Mouse (Mus musculus) spleen, postnatal 14 days (tissue): ENCODE measurements around the gene Dgka.
"Not testable (repeated sequence)": the region's sequence is repeated elsewhere in the genome, so short reads cannot be mapped to it uniquely, and the experiment has no call there.

Experiments
- DNase-seq, 2 experiments: peaks; one replicate each; pipeline ENCODE4 v3.0.0; 2021 to 2022; ENCODE audit warnings: low spot score in 2 of 2

The Dgka gene

DNA sequence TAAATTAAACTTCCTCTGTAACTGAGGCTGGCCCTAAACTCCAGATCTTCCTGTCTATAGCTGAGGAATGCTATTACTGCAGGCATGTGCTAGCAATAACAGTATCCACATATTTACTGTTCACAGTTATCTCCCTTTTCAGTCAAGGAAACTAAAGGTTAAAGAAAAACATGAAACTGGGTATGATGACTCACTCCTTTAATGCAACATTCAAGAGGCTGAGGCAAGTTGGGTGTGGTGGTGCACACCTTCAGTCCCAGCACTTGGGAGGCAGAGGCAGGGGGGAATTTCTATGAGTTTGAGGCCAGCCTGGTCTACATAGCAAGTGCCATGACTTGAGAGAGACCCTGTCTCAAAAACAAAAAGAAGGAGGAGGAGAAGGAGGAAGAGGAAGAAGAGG is 12.7 kb downstream of the Dgka start:
- no peak for DNase-seq

DNA sequence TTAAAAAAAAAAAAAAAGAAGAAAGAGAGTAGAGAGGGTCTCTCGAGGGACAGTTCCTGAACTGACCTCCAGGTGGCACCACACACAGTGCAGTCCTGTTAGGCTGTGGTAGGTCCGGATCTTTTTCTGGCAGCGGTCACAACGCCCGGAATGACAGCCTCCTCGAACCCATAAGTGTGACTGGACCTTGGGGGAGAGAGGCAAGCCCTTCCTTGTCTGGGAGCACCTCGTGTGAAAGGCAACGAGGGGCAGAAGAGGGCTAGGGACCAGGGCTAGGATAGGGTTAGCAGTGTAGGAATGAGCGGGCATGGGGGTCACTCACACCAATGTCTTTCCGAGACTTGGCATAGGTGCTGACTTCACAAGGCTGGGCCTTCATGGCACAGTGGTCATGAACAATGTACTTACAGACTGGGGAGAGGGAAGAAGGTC is 13.6 kb downstream of the Dgka start:
- DNase-seq, result peak; percentile 42 to 63

DNA sequence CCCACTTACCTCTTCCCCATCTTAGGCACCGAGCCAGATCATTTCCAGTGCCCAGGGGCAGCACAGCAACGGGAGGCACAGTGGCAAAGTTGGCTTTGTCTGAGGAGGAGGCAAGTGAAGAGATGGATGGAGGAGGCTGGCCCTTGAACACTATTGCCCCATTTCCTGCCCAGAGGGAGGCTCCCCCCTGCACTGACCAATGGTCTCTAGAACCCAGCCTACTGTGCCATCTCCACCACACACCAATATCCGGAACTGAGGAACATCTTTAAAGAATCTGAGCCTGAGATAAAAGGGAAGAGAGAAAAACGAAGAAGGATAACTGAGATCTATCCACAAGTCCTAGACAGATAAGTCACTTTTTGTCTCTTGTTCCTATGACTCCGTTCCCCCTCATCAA is 16.6 kb downstream of the Dgka start:
- DNase-seq, result no peak

DNA sequence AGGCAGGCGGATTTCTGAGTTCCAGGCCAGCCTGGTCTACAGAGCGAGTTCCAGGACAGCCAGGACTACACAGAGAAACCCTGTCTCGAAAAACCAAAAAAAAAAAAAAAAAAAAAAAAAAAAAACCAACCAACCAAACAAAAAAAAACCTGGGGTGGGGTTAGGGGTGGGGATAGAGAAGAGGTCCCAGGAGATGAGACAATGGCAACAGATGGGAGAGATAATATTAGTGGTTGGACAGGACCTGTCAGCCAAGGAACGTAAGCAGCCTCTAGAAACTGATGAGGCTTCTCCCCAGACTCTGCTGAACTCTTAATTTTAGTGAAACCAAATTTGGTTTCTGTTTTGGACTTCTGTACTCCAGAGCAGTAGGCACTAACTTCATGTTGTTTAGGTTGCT is 19.2 kb downstream of the Dgka start:
- not testable (repeated sequence) for DNase-seq

DNA sequence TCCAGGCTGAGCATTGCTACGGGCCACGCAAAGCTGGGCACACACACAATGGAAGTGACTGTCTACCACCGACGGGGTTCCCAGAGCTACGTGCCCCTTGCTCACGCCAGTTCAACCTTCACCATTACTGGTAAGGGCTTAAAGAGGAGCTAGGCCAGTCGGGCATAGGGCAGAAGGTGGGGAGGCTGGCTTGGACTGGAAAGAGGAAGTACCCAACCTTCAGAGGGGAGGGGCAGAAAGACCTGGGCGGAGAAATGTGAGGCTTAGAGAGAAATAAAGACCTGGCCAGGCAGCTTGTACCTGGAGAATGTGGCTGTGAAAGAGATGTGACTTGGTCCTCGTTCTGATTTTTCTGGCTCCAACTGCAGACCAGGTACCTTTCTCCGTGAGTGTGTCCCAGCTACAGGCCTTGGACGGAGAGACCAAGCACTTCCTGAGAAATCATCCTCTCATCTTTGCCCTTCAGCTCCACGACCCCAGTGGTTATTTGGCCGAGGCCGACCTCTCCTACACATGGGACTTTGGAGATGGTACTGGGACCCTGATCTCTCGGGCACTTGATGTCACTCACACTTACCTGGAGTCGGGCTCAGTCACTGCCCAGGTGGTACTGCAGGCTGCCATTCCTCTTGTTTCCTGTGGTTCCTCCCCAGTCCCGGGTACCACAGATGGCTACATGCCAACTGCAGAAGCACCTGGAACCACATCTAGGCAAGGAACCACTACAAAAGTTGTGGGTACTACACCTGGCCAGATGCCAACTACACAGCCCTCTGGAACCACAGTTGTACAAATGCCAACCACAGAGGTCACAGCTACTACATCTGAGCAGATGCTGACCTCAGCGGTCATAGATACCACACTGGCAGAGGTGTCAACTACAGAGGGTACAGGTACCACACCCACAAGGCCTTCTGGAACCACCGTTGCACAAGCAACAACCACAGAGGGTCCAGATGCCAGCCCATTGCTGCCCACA is 28.8 kb downstream of the Dgka start:
- peak in 1 of 2 experiments; percentile 41 for DNase-seq

DNA sequence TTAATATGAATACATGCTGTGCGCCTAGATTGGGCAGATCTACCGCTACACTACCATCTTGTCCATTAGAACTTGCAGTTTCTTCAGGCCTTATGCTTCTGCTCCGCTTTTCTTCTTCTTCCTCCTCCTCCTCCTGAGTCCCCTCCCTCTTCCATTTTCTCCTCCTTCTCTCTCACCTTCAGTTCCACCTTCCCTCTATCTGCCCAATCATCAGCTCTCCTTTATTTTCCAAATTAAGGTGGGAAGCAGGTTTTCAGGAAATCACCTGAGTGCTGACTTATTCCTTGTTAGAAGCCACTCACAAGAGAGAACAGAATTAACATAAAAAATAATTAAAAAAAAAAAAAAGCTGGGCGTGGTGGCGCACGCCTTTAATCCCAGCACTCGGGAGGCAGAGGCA is 33.3 kb downstream of the Dgka start:
- DNase-seq, result not testable (repeated sequence)

DNA sequence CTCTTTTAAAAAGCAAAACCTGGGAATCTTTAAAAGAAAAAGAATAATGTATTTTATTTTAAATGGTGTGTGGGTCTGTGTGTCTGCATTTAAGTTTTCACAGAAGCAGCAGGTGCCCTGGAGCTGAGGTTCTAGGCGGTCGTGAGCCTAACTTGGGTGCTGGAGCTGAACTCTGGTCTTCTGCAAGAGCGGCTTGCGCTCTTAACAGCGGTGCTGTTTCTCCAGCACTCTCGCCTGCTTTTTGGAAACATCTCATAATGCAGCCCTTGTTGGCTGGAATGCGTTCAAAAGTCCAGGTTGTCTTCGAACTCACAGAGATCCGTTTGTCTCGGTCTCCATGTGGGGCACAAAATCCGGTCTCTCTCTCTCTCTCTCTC is 39.4 kb downstream of the Dgka start:
- peak in 1 of 2 experiments; percentile 9 for DNase-seq

DNA sequence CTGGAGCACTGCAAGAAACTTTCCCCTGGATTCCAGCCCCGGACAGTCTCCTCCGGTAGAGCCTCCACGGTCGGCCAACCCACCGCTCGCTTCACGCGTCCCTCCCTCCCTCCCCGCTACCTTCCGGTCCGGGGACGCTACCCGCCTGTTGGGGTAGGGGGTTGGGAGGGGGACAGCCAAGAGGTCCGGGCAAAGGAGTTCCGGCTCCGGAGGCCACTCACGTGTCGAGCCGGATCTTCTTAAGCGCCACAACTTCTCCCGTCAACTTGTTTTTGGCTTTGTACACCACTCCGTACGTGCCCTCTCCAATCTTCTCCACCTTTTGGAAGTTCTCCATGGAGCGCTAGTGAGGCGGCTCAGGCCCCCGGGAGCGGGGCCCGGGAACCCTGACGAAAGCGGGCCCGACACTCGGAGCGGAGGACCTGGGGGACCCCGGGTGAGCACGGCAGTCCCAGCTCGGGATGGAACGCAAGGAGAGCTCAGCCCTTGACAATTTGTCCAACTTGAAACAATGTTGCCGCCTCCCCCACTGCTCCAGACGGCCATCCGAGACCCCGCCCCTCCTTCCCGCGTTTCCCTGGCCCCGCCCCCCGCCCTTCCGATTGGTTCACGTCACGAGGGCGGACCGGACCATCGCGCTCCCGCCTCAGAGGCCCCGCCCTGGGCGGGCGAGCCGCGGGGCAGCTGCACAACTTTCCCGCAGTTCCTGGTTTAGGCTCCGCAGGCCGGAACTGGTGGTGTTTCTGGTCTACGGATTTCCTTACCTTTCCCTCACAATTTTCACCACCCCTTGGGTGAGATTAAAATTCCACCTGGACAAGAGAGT is 40.0 kb downstream of the Dgka start, which contains the start of gene Cdk2:
TSS of gene Cdk2 (minus strand) at position 541 of the 826 bp plus-strand sequence.
- peak; percentile 85 to 88 for DNase-seq

DNA sequence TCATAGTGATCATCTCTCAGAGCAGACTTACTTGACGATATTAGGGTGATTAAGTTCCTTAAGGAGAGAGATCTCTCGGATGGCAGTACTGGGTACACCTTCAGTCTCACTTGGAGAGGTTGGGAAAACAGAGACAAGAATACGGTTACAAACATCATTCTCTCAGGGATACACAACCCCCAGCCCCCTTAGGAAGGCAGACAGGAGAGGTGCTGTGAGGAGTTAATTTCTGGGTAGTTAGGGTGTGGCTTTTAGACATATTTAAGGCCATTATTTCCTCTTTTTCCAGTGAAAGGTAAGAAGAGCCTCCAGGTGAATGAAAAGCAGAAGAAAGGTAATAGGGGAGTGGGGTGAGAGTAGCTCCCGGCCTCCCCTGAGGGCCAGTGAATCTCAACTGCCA is 40.8 kb downstream of the Dgka start, which contains the start of gene Pmel:
TSS of gene Pmel (plus strand) at position 301 of the 400 bp plus-strand sequence.
- no peak for DNase-seq

DNA sequence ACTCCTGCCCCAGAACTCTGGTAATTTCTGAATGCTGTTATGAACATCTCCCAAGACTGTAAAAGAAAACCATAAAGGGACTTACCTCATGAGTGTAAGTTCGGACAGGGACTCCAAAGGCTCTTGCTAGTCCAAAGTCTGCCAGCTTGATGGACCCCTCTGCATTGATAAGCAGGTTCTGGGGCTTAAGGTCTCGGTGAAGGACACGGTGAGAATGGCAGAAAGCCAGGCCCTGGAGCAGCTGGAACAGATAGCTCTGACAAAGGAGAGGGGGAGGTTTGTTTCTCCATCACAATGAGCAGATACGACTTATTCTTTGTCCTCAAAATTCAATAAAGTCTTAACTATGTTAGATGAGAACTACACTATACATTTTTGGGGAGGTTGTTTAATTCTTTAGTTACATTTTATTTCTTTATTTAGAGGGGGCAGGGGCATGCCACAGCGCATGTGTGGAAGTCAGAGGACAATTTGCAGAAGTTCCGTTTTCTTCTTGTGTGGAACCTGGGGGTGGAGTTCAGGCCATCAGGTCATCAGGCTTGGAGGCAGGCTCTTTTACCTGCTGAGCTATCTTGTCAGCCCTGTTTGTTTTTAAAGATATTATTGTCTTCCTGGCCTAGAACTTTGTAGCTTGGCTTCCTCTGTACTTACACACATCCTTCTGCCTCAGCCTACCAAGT is 42.2 kb downstream of the Dgka start:
- no peak for DNase-seq

DNA sequence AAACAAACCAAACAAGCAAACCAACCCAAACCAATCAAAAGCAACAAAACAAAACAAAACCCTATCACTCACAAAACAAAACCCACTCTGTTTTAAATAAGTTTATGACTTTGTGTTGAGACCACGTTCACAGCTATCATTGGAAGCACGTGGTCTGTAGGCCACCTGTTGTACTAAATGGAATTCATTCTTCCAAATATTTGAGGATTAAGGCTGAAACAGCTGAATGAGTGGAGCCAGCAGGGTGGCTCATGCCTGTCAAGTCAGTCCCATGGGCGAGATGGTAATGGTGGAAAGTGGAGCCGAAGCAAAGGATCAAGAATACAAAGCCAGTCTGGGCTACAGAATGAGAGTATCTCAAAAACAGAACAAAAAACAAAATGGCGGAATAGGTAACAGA is 43.9 kb downstream of the Dgka start:
- DNase-seq, result no peak

DNA sequence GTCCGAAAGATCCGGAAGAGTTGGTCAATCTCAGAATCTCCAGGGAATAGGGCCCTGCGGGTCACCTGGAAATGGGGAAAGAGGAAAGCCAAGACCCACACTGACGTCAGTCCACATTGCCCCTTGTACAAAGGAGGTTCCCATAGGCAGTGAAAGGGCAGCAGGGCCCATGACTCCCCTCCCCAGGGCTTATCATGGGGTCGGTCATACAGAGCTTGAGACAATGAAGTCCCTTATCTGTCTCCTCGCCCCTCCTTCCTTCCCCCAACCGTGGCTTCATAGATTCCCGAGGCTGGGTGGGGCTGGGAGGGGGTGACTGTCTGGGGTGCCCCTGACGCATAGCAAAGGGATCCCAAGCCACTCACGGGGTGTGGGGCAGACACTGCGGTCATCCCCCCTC is 45.0 kb downstream of the Dgka start:
- no peak for DNase-seq

DNA sequence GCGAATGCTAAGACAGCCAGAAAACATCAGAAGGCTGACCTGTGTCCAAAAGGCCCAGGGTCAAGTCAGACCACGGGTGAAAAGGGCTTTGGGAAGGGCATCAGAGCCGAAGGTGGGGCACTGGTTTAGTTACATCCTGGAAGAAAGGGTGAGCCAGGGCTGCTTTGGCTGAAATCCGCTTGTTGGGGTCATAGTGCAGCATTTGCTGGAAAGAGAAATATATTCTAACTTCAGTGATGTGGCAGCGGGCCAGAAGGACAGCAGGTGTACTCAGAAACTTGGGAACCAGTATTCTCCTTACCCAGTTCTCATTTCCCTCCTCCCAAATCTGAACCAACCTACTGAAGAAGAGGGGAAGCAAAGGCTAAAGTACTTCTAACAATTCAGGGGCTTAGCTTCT is 45.6 kb downstream of the Dgka start:
- no peak for DNase-seq

DNA sequence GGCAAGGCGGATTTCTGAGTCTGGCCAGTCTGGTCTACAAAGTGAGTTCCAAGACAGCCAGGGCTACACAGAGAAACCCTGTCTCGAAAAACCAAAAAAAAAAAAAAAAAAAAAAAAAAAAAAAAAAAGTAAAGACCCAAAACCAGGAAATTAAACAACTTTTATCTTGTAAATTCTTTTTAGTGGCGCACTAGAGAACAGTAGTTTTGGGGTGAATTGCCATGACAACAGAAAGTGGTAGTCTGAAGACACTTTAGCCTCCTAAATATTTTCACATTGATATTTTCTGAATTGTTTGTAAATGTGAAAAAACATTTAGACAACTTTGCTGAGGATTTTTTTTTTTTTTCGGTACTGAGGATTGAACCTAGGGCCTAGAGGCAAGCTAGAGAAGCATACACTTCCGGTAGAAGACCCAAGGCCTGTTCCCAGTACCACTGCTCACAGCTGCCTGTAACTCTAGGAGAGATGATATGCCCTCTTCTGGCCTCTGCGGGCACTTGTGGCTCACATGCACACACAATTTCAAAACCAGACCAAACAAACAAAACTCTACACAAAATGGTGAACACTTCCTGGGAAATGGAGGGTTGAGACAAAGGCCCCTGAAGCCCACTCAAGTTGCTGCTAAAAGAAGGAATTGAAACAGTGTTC is 47.5 kb downstream of the Dgka start:
- DNase-seq, result no peak

DNA sequence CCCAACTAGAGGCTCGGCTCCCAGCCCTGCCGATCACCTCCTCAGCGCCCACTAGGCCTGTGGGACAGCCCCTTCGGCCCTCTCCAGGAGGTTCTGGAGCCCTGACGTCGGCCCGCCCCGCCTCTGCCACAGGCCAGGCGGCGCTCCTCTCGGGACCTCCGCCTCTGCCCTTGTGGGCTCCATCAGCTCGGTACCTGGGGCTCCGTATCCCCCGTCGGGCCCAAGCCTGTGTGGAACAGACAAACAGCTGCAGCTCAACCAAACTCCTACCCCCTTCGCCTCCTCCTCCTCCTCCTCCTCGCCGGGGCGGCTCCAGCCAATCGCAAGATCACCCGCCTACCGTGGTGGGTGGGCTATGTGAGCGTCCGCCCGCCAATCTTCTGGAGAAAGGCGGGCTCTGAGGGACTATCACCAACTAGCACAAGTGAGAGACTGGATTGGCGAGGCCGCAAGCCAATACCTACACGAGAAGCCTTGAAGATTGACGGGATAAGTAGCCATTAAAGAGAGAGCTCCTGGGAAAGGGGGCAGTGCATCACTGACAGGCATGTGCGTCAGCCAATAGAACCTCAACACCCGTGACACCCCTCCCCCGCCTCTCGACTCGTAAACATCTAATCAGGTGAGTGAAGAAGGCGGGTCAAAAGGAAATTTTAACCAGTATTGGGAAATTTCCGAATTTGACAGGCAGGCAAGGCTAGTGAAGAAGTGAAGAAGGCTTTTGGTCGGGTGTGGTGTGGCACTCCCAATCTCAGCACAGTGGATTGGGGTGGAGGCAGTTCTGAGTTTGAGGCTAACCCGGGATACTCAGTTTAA is 48.5 kb downstream of the Dgka start, which contains the start of gene Rab5b:
TSS of gene Rab5b (minus strand) at position 273 of the 816 bp plus-strand sequence.
- DNase-seq, result peak; percentile 91 to 93

DNA sequence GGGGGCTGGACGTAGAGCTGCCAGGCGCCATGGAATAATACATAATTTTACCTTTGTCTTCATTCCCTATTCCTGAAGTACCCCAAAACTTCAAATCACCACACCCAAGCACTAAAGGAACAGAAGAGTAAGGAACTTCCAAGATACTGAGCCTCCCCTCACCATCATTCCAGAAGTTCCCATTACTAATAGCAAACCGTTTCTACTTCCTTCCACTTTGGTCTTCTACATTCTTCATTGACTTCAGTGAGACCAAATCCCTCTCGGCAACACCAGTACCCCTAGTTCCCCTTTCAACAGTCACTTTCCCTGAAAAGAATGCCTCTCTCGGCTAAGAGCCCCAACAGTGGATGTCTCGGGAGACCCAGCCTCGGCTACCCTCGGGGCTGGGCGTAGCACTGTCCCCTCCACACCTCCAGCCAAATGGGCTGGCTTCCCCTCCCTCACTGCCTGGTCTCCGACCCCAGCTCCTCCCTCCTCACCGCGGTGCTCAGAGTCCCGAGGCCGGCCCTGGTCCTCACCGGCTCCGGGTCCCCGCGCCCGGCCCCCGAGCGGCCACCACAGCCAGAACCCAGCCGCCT is 49.2 kb downstream of the Dgka start:
- no peak for DNase-seq

DNA sequence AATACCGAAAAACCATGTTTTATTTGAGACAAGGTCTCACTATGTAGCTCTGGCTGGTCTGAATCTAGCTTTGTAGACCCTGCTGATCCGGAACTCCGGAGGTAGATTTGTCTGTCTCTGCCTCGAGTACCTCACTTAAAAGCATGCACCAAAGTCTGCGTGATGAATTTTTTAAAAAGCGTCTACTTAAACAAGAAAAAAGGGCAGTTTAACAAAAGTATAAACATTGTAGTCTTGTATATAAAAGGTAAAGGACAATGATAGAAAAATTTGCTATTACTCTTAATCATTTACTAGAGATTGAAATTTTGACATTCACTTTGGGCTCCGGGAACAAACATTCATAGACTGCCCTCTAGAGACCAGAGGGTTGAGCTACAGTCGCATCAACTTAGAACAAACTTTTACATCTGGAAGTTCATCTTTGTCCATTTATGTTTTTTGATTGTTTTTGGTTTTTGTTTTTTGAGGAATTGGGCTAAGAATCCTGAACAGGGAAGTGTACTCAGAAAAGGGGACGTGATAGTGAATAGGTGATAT is 70.1 kb downstream of the Dgka start:
- DNase-seq, result no peak

DNA sequence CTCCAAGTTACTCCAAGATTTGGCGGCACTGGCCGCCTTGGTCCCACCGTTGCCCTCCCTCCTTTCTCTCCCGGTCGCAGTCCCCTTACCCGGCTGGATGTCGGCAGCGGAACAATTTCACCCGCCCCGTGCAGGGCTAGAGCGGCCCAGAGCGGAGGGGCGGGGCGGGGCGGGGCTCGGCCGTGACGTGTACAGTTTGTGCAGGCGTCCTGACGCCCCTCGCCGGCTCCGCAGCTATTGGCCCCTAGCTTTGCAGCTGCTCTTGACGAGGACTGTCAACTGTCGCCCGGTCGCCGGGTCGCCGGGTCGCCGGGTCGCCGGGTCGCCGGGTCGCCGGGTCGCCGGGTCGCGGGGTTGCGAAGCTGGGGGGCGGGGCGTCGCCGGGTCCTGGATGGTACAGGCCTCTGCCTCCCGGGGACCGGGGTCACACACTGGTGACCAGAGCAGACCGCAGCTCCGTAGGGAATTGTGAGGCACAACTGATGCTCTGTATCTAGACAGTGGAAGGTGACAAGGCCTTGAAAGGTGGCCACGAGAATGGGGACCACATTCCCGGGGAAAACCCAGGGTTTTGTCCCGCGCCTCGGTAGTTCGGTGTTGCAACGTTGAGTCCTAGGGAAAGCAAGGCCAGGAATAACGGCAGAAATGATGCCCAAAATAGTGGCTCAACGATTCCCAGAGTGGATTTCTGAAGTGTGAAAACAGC is 70.7 kb downstream of the Dgka start, which contains the start of gene Suox:
TSS of gene Suox (minus strand) at position 311 of the 706 bp plus-strand sequence.
- DNase-seq, result peak; percentile 67 to 68

DNA sequence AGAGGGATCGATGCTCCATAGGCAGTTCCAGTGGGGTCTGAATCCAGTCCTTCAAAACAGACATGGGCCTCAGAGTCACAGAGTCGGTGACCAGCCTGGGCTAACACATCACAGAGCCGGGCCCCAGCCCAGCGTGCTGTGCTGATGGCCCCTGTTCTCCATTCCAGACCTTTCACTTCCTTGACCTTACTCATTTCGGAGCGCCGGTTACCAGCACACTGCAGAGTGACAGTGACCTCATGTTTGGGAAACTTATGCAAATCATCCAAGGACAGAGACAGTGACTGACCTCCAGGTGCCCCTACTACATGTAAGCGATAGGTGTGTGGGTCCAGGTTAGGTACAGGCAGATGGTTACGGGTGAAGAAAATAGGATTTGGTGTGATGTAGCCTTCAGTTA is 73.5 kb downstream of the Dgka start:
- no peak for DNase-seq
